Mouse (Mus musculus) spleen, postnatal 10 days (tissue): ENCODE data around the gene St3gal3.

Source experiments
- DNase-seq, 2 experiments: peaks; one replicate each; pipeline ENCODE4 v3.0.0; 2021 to 2022; ENCODE audit warnings: low spot score in 2 of 2

The St3gal3 gene

GRCm38 (mm10) chr4:118022811-118023210 is 111.9 kb downstream of the St3gal3 start:
- DNase-seq = no peak

- no peak for DNase-seq
Observed at GRCm38 (mm10) chr4:118022406-118022805, 112.3 kb downstream of the St3gal3 start.

GRCm38 (mm10) chr4:118019640-118020039 is 115.1 kb downstream of the St3gal3 start:
- no peak for DNase-seq

GRCm38 (mm10) chr4:118019218-118019617 is 115.5 kb downstream of the St3gal3 start:
- DNase-seq = no peak

- no peak for DNase-seq
Observed at GRCm38 (mm10) chr4:118017021-118017805, 117.5 kb downstream of the St3gal3 start.

DNA sequence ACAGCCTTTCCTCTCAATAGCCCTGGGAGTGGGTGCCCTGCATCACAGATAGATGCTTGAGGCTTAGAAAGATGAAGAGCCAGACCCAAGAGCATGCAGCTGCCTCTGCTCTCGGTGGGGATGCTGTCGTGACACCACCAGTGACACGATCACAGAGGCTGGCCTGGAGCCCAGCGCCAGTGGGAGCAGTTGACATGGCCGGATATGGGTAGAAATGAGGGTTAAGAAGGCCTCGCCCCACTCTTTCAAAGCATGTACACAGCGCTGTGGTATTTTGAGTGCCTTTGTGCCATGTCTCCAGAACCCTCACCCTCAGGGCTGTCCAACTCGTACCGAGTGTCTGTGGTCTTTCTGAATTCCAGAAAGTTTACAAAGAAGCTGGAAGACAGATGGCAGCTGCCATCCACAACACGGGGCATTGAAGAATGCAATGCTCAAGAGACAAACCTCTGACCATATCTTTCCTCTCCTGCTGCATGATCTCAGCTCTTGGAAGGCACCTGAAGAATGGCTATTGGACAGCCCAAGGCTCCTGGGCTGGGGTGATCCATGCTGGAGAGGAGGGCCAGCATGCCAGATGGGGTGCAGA is 118.3 kb downstream of the St3gal3 start:
- no peak for DNase-seq

GRCm38 (mm10) chr4:118015636-118016035 is 119.1 kb downstream of the St3gal3 start:
- no peak for DNase-seq

DNA sequence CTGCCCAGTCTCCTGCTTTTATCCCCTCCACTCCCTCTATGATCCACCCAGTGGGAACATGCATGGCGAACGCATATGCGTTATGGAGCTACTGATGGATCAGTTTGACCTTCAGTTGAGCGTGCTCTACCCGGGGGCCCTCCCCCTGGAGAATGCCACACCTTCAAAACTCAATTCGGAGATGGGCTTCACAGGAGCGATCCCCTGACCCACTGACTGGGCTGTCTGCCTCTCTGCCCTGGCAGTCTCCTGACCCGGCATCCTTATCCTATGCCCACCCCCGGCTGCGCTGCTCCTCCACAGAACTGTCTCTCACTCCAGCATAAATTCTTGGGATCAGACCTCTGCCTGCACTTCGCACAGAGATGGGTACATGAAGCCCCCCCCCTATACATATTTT is 119.6 kb downstream of the St3gal3 start:
- DNase-seq = no peak

DNA sequence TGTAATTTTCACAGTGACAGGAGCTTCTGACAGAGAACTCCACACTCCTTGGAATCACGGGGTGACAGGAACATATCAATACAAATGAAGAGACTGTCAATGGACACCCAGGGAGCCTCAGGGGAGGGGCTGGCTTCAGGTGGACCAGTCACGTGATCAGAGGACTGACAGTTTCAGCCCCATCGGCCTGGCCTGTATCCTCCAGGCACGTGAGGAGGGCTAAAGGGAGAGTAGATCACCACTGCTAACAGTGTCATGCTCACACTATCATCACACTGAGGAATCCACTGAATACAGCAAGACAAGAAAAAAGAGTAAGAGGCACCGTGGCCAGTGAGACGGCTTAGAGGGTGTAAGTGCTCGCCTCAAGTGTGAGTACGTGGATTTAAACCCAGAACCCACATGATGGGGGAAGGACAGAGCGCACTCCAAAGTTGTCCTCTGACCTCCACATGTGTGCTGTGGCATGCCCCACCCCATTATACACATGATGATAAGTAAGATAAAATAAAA is 124.0 kb downstream of the St3gal3 start:
- DNase-seq = no peak

DNA sequence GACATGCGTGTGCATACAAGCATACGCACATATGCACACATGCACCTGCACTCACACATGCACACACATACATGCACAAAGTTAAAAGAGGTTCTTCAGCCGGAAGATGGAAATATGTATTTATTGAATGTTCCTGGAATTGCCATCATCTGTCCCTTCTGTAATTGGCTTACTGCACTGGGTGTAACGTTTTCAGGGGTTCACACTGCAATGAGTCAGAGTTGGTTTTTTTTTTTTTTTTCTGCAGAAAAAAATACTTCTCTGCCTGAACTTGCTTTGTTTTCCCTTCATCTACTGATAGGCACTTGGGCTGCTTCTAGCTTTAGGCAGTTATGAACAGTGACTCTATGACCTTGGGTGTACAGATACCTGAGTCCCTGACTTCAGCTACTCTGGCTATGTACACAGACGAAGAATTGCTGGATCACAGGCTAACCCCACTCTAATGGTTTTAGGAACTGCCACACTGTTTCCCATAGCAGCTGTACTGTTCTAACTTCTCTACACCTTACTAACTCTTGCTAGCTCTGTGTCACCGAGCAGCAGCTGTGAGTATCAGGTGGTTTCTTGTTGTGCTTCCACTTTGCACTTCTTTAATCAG is 126.2 kb downstream of the St3gal3 start:
- no peak for DNase-seq

GRCm38 (mm10) chr4:118001355-118001754 is 133.4 kb downstream of the St3gal3 start:
- no peak for DNase-seq

GRCm38 (mm10) chr4:118000605-118001208 is 134.0 kb downstream of the St3gal3 start:
- DNase-seq = no peak

DNA sequence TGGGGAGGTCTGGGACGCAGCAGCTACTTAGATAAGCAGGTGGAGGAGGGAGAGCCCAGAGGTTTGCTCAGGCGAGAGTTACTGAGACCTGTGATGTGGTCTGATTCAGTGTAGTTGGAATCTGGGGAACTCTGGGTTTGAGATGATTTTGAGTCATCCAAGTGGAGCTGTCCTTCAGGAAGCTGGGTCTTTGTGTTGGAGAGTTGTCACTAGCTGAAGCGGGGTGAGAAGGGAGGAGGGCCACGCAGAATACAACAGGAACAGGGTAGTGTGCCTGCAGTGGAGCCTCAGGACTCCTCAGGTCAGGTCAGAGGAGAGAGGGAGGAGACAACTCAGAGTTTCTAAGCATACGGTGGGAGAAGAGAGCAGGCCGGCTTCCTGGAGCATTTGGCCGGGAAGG is 134.8 kb downstream of the St3gal3 start:
- DNase-seq = no peak

DNA sequence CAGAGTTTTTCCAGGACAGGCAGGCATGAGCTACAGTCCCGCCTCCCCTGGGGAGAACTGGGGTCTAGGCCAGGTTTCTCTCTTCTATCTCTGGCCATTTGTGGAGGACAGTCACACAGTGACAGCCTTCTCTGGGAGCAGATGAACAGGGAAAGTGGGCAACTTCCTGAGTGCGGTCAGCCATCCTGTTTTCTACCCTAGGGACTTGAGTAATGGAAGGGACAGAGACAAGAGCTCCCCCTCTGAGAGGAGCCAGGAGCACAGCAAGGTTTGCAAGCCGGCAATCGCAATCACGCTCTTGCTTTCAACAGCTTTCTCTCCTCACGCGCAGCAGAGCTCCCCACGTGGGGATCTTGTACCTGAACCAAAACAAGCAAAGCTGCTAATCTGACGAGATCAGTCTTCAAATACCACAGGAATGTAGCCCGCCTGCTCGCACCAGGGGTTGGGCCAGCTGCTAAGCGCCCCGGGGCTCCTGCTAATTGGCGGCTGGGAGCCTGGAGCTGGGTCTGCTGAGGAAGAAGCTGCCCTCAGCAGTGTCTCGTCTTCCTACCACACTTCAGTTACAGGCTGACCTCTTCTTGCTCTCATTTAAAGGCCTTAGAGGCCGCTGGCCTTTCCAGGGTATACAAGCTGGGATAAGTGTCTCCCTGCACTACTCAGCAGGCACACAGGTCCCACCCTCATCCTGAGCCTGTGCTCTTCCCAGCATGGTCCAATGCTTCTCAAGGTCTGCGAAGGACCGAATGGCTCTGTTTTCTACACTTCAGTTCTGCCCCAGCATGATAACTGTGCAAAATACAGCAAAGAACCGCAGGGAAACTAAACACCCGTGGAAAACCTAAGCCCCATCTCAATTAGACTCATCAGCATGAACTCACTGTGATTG is 137.1 kb downstream of the St3gal3 start:
- DNase-seq = no peak

DNA sequence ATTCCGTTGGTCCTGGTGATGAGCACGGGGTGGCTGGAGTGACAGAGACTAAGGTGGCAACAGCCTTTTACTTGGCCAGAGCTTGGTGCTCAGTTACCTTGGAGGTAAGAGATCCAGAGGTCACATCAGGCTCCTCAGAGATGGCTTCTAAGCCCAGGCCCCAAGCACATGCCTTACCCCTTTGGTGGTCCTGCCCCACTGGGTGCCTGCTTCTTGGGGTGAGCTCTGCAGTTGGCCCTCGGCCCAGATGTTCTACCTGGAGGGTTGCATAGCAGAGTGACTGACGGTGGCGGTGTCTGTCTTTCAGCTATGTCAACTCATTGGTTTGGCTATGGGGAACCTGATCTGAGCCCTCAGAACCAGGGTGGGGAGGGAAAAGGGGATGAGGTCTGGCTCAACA is 138.0 kb downstream of the St3gal3 start:
- no peak for DNase-seq

DNA sequence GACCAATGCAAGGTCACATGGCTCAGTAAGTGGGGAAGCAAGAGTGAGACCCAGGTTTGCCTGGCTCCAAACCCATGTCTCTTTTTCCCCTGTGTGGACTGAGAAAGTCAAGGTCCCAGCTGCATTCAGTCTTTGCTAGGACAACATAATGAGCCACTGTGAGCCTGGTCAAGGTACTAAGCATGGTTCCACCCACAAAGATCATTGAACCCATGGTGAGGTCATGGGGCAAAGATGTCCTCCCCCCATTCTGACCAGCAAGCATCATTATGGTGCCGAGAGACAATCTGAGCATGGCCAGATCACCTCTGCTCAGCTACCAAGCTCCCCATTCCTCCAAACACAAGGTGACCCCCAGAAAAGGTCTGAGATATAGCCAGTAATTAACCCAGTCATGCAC is 139.3 kb downstream of the St3gal3 start:
- no peak for DNase-seq

GRCm38 (mm10) chr4:117993421-117993820 is 141.3 kb downstream of the St3gal3 start:
- DNase-seq = no peak

DNA sequence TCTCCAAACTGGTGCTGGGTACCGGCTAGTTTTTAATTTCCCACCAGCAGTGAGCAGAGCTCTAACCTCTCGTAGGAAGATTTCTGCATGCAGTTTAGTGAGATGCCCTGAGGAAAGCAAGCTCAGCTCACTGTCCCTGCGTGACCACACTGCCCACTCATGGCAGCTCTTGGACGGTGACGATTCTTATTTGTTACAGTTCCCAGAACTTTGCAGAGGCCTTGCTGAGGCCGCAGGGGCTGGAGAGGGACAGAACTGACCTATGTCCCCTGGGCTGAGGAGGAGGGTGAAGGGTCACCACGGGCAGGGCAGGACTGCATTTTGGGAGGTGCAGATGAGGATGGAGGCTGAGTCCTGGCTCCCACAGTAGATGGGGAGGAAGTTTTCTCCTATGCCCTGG is 141.8 kb downstream of the St3gal3 start:
- no peak for DNase-seq

GRCm38 (mm10) chr4:117992036-117992435 is 142.7 kb downstream of the St3gal3 start:
- no peak for DNase-seq

- DNase-seq = no peak
Observed at GRCm38 (mm10) chr4:117991055-117991627, 143.6 kb downstream of the St3gal3 start.

- DNase-seq = no peak
Observed at GRCm38 (mm10) chr4:117990571-117990970, 144.1 kb downstream of the St3gal3 start.
